Mouse (Mus musculus): Measurements from ENCODE around the gene Zeb2. TPM values are rescaled to one million over a fixed set of nuclear protein-coding genes. Genes with fewer than 3 reads are reported as not detected.

Zeb2 gene
- polyA plus RNA-seq, 1 experiment from 2014 or later: 13.1 TPM

GRCm38 (mm10) chr2:45088435-45089250 lies 28.6 kb downstream of the Zeb2 start:
- H3K9ac ChIP-seq (ENCODE audit: low read depth, low read length): no peak overlapping the region
- ATAC-seq: no peak
- H3K4me3 ChIP-seq (ENCODE audit: low read depth, low read length): no peak overlapping the region
- H3K4me2 ChIP-seq (replicated peaks; ENCODE audit: low read depth): no peak overlapping the region
- WGBS: 60% methylated on average over 15 of the region's 15 CpGs
- no peak overlapping the region for H3K27ac ChIP-seq (ENCODE audit: low read depth, low read length)
- H3K36me3 ChIP-seq (ENCODE audit: control insufficient read depth, insufficient read depth): no peaks in the 10 kb centered on the region; the same call in 1 of the 2 replicates
- no peaks in the 10 kb centered on the region for H3K9me3 ChIP-seq (ENCODE audit: control insufficient read depth)
- H3K27me3 ChIP-seq (replicated peaks; ENCODE audit: control insufficient read depth, insufficient read depth, low read length): no peaks in the 10 kb centered on the region
- no peaks in the 10 kb centered on the region for H3K4me1 ChIP-seq (replicated peaks; ENCODE audit: control insufficient read depth, insufficient read depth, low read length)
- TF ChIP-seq CTCF (IDR thresholded peaks at IDR 0.05; ENCODE audit: low read depth): no peak

- no peak for TF ChIP-seq CTCF (IDR thresholded peaks at IDR 0.05; ENCODE audit: low read depth)
- Histone ChIP-seq H3K27me3 (replicated peaks; ENCODE audit: control insufficient read depth, insufficient read depth, low read length) (no peaks in the 10 kb centered on the region), H3K9ac (ENCODE audit: low read depth, low read length) (no peak overlapping the region), H3K27ac (ENCODE audit: low read depth, low read length) (no peak overlapping the region), H3K9me3 (ENCODE audit: control insufficient read depth) (no peaks in the 10 kb centered on the region), H3K4me3 (ENCODE audit: low read depth, low read length) (no peak overlapping the region), H3K4me1 (replicated peaks; ENCODE audit: control insufficient read depth, insufficient read depth, low read length) (no peaks in the 10 kb centered on the region), H3K36me3 (ENCODE audit: control insufficient read depth, insufficient read depth) (no peaks in the 10 kb centered on the region; the same call in 1 of the 2 replicates), H3K4me2 (replicated peaks; ENCODE audit: low read depth) (no peak overlapping the region)
- 29% methylated on average over 4 of the region's 4 CpGs for WGBS
- no peak for ATAC-seq
Measured at GRCm38 (mm10) chr2:45087208-45087607, 30.0 kb downstream of the Zeb2 start.

GRCm38 (mm10) chr2:45085653-45086052 lies 31.5 kb downstream of the Zeb2 start:
- H3K27ac ChIP-seq (ENCODE audit: low read depth, low read length): no peak overlapping the region
- H3K4me2 ChIP-seq (replicated peaks; ENCODE audit: low read depth): no peak overlapping the region
- no peaks in the 10 kb centered on the region for H3K27me3 ChIP-seq (replicated peaks; ENCODE audit: control insufficient read depth, insufficient read depth, low read length)
- H3K9ac ChIP-seq (ENCODE audit: low read depth, low read length): no peak overlapping the region
- TF ChIP-seq CTCF (IDR thresholded peaks at IDR 0.05; ENCODE audit: low read depth): no peak
- ATAC-seq: no peak
- no peaks in the 10 kb centered on the region for H3K9me3 ChIP-seq (ENCODE audit: control insufficient read depth)
- no peaks in the 10 kb centered on the region; the same call in 1 of the 2 replicates for H3K36me3 ChIP-seq (ENCODE audit: control insufficient read depth, insufficient read depth)
- H3K4me1 ChIP-seq (replicated peaks; ENCODE audit: control insufficient read depth, insufficient read depth, low read length): no peaks in the 10 kb centered on the region
- H3K4me3 ChIP-seq (ENCODE audit: low read depth, low read length): no peak overlapping the region
- 85% methylated on average over 5 of the region's 5 CpGs for WGBS

- no peak overlapping the region for H3K9ac ChIP-seq (ENCODE audit: low read depth, low read length)
- no peaks in the 10 kb centered on the region for H3K4me1 ChIP-seq (replicated peaks; ENCODE audit: control insufficient read depth, insufficient read depth, low read length)
- no peak overlapping the region for H3K27ac ChIP-seq (ENCODE audit: low read depth, low read length)
- WGBS: 64% methylated on average over 10 of the region's 10 CpGs
- H3K27me3 ChIP-seq (replicated peaks; ENCODE audit: control insufficient read depth, insufficient read depth, low read length): no peaks in the 10 kb centered on the region
- H3K9me3 ChIP-seq (ENCODE audit: control insufficient read depth): no peaks in the 10 kb centered on the region
- H3K4me2 ChIP-seq (replicated peaks; ENCODE audit: low read depth): no peak overlapping the region
- H3K36me3 ChIP-seq (ENCODE audit: control insufficient read depth, insufficient read depth): no peaks in the 10 kb centered on the region; the same call in 1 of the 2 replicates
- ATAC-seq: no peak
- no peak for TF ChIP-seq CTCF (IDR thresholded peaks at IDR 0.05; ENCODE audit: low read depth)
- H3K4me3 ChIP-seq (ENCODE audit: low read depth, low read length): no peak overlapping the region
Measured at GRCm38 (mm10) chr2:45083042-45083441, 34.2 kb downstream of the Zeb2 start.

- H3K27ac ChIP-seq (ENCODE audit: low read depth, low read length): no peak overlapping the region
- H3K4me3 ChIP-seq (ENCODE audit: low read depth, low read length): no peak overlapping the region
- no peak for ATAC-seq
- no peaks in the 10 kb centered on the region for H3K27me3 ChIP-seq (replicated peaks; ENCODE audit: control insufficient read depth, insufficient read depth, low read length)
- no peaks in the 10 kb centered on the region; the same call in 1 of the 2 replicates for H3K36me3 ChIP-seq (ENCODE audit: control insufficient read depth, insufficient read depth)
- H3K4me2 ChIP-seq (replicated peaks; ENCODE audit: low read depth): no peak overlapping the region
- no peak for TF ChIP-seq CTCF (IDR thresholded peaks at IDR 0.05; ENCODE audit: low read depth)
- 87% methylated on average over 4 of the region's 4 CpGs for WGBS
- no peaks in the 10 kb centered on the region for H3K4me1 ChIP-seq (replicated peaks; ENCODE audit: control insufficient read depth, insufficient read depth, low read length)
- H3K9me3 ChIP-seq (ENCODE audit: control insufficient read depth): no peaks in the 10 kb centered on the region
- no peak overlapping the region for H3K9ac ChIP-seq (ENCODE audit: low read depth, low read length)
Measured at GRCm38 (mm10) chr2:45081559-45081958, 35.6 kb downstream of the Zeb2 start.

DNA sequence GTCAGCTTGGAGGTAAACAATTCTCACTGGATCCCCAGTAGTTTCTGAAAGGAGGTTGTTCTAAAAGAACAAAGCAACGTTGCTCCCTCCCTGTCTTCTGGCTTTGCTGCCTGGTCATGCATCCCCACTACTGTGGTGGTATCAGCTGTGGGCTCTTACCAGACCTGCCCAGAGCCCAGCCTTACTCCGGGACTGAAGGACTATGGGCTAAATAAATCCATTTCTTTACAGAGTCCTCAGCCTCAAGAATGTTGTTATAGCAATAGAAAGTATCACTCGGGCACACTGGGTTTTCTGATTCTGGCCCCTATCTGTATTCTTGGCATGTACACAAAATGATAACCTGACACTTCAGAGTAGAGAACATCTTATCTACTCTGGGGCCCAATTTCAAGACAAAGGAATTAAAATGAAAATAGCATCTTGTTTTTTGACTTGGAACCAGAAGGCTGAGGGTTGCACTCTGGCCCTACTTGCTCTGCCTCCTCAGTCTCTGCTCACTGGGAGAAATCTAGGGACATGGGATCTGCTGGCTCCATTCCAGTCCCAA lies 39.2 kb downstream of the Zeb2 start:
- H3K27ac ChIP-seq (ENCODE audit: low read depth, low read length): no peak overlapping the region
- no peaks in the 10 kb centered on the region for H3K4me1 ChIP-seq (replicated peaks; ENCODE audit: control insufficient read depth, insufficient read depth, low read length)
- H3K4me2 ChIP-seq (replicated peaks; ENCODE audit: low read depth): no peak overlapping the region
- H3K9me3 ChIP-seq (ENCODE audit: control insufficient read depth): no peaks in the 10 kb centered on the region
- H3K4me3 ChIP-seq (ENCODE audit: low read depth, low read length): no peak overlapping the region
- TF ChIP-seq CTCF (IDR thresholded peaks at IDR 0.05; ENCODE audit: low read depth): no peak
- no peaks in the 10 kb centered on the region for H3K36me3 ChIP-seq (ENCODE audit: control insufficient read depth, insufficient read depth)
- H3K27me3 ChIP-seq (replicated peaks; ENCODE audit: control insufficient read depth, insufficient read depth, low read length): no peaks in the 10 kb centered on the region
- no peak overlapping the region for H3K9ac ChIP-seq (ENCODE audit: low read depth, low read length)
- no peak for ATAC-seq
- WGBS: 52% methylated on average over 3 of the region's 3 CpGs

All from intestine, postnatal 0 days (tissue).